Mouse (Mus musculus): ENCODE measurements around the gene Krtap11-1. TPM values are rescaled to one million over a fixed set of nuclear protein-coding genes. Genes with fewer than 3 reads are reported as not detected.

The Krtap11-1 gene
- not detected in 2 replicates for polyA plus RNA-seq (2012; rRNA removed; ENCODE audit: low replicate concordance)

DNA sequence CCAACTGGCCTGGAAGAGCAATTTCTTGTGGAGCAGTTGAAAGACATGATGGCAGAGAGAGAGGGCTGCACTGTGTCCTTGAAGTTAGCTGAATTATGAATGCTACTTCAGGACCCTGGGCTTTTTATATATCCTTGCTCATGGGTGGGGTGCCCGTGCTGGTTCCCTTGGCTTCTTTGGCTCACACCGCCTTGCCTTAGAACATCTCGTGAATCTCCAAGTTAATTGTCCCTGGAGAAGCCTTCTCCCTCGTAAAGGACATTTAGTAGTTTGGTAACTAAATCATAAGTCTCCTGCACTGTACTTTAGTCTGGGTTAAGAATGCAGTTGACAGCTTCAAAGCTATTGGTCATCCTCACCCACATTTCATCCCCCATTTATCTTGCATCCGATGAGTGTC is at the start of gene Krtap11-1:
TSS of gene Krtap11-1 (minus strand) at position 101 of the 400 bp plus-strand sequence.

Other genes with a start within 250 kb of the Krtap11-1 start
- not detected in 2 replicates for gene Krtap21-1, start 167.3 kb downstream of the Krtap11-1 start, polyA plus RNA-seq (2012; rRNA removed; ENCODE audit: low replicate concordance)
- gene Krtap6-2, start 151.1 kb downstream of the Krtap11-1 start, polyA plus RNA-seq (2012; rRNA removed; ENCODE audit: low replicate concordance): not detected in 2 replicates
- gene Krtap8-1, start 83.2 kb downstream of the Krtap11-1 start, polyA plus RNA-seq (2012; rRNA removed; ENCODE audit: low replicate concordance): not detected in 2 replicates
- not detected in 2 replicates for gene Krtap7-1, start 62.9 kb downstream of the Krtap11-1 start, polyA plus RNA-seq (2012; rRNA removed; ENCODE audit: low replicate concordance)

All from subcutaneous adipose tissue, adult 2 months (tissue).